Mouse (Mus musculus): ENCODE results near the gene Sfmbt1. TPM values are rescaled to one million over a fixed set of nuclear protein-coding genes. Genes with fewer than 3 reads are reported as not detected.
A peak's percentile ranks its signal among the peaks of the same experiment; 100 is the strongest.

Gene Sfmbt1
- polyA plus RNA-seq, 1 experiment from 2014 or later = 6.2 TPM

DNA sequence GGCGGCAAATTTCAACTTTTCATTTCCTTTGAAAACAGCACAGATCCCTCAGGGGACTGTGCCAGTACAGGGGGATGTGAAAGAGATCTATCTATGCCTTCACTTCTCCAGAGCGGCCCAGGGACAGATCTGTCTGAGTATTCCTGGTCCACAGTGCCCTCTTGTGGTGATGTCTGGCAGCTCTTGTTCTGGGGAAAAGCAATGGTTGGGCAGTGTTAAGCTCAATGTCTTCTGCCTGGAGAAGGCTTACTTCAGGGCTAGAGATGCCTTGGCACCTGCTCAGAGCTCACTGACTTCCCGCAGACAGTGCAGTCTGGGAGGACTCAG is 42.7 kb upstream of the Sfmbt1 start:
- H3K27ac ChIP-seq (replicated peaks) = no peak overlapping the region
- H3K27me3 ChIP-seq (ENCODE audit: control insufficient read depth, insufficient read depth, low read length) = no peaks in the 10 kb centered on the region
- peak; percentile 88 for DNase-seq (ENCODE audit: low spot score)
- TF ChIP-seq CTCF (IDR thresholded peaks at IDR 0.05; ENCODE audit: low read depth) (peak; percentile 97), EP300 (optimal IDR thresholded peaks at IDR 0.05) (no peak)
- no peaks in the 10 kb centered on the region for H3K4me1 ChIP-seq (replicated peaks; ENCODE audit: control insufficient read depth, insufficient read depth)
- peaks cover 6% of the 10 kb centered on the region; the same call in 1 of the 2 replicates for H3K36me3 ChIP-seq (ENCODE audit: control insufficient read depth, insufficient read depth, low read length)
- WGBS = 4% methylated on average over 3 of the region's 3 CpGs
- H3K9me3 ChIP-seq (ENCODE audit: control insufficient read depth, low read length) = no peaks in the 10 kb centered on the region
- ATAC-seq (ENCODE audit: low FRiP score, low TSS enrichment) = peak; percentile 89
- no peak overlapping the region for H3K9ac ChIP-seq (ENCODE audit: low read length)
- no peak overlapping the region for H3K4me2 ChIP-seq (replicated peaks; ENCODE audit: low read depth)
- no peak overlapping the region for H3K4me3 ChIP-seq (ENCODE audit: low read depth, low read length)

DNA sequence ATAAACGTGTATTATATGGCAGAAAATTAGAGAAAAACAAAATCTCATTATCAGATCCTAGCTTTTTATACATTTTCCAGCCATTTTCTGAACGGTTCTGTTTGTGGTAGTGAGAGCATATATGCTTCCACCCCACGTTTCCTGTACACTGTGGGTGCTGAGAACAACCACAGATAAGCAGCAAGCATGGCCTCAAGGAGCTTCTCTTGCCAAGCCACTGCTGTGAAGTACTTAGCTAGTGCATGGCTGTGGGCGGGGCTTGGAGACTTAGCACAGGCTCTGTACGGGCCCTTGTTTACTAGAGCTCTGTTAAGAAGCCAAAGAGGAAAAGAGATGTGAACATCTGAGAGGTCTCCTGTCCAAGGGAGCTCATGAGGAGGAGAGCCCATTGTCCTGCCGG is 39.7 kb upstream of the Sfmbt1 start:
- no peak overlapping the region for H3K27ac ChIP-seq (replicated peaks)
- H3K27me3 ChIP-seq (ENCODE audit: control insufficient read depth, insufficient read depth, low read length) = no peaks in the 10 kb centered on the region
- no peaks in the 10 kb centered on the region for H3K9me3 ChIP-seq (ENCODE audit: control insufficient read depth, low read length)
- H3K4me2 ChIP-seq (replicated peaks; ENCODE audit: low read depth) = no peak overlapping the region
- DNase-seq (ENCODE audit: low spot score) = no peak
- ATAC-seq (ENCODE audit: low FRiP score, low TSS enrichment) = no peak
- no peak for TF ChIP-seq EP300 (optimal IDR thresholded peaks at IDR 0.05)
- TF ChIP-seq CTCF (IDR thresholded peaks at IDR 0.05; ENCODE audit: low read depth) = no peak
- no peak overlapping the region for H3K9ac ChIP-seq (ENCODE audit: low read length)
- WGBS = 67% methylated on average over 6 of the region's 6 CpGs
- H3K36me3 ChIP-seq (ENCODE audit: control insufficient read depth, insufficient read depth, low read length) = peaks cover 20% of the 10 kb centered on the region
- no peak overlapping the region for H3K4me3 ChIP-seq (ENCODE audit: low read depth, low read length)
- H3K4me1 ChIP-seq (replicated peaks; ENCODE audit: control insufficient read depth, insufficient read depth) = no peaks in the 10 kb centered on the region

DNA sequence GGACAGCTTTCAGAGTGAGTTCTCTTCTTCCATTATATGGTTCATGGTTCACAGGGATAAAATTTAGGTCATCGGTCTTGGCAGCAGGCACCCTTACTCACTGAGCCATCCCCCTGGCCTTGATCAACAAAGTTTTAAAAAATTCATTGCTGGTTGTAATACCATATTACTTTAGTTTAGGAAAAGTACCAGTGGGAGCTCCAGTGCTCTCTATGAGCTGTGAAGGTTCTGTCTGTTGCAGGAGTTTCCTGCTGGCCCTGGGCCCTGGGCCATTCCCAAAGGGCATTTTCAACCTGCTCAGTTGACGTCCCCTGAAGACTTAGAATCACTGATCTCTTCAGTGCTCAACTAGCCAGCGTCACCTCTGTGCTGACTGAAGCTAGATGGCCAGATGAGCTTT is 32.5 kb upstream of the Sfmbt1 start:
- DNase-seq (ENCODE audit: low spot score) (no peak), ATAC-seq (ENCODE audit: low FRiP score, low TSS enrichment) (no peak)
- H3K9ac ChIP-seq (ENCODE audit: low read length) = no peak overlapping the region
- 92% methylated on average over 3 of the region's 3 CpGs for WGBS
- H3K4me3 ChIP-seq (ENCODE audit: low read depth, low read length) = no peak overlapping the region
- no peaks in the 10 kb centered on the region for H3K4me1 ChIP-seq (replicated peaks; ENCODE audit: control insufficient read depth, insufficient read depth)
- no peak overlapping the region for H3K4me2 ChIP-seq (replicated peaks; ENCODE audit: low read depth)
- H3K36me3 ChIP-seq (ENCODE audit: control insufficient read depth, insufficient read depth, low read length) = peaks cover 26% of the 10 kb centered on the region
- H3K9me3 ChIP-seq (ENCODE audit: control insufficient read depth, low read length) = no peaks in the 10 kb centered on the region
- TF ChIP-seq EP300 (optimal IDR thresholded peaks at IDR 0.05) = no peak
- TF ChIP-seq CTCF (IDR thresholded peaks at IDR 0.05; ENCODE audit: low read depth) = no peak
- no peaks in the 10 kb centered on the region for H3K27me3 ChIP-seq (ENCODE audit: control insufficient read depth, insufficient read depth, low read length)
- no peak overlapping the region for H3K27ac ChIP-seq (replicated peaks)

DNA sequence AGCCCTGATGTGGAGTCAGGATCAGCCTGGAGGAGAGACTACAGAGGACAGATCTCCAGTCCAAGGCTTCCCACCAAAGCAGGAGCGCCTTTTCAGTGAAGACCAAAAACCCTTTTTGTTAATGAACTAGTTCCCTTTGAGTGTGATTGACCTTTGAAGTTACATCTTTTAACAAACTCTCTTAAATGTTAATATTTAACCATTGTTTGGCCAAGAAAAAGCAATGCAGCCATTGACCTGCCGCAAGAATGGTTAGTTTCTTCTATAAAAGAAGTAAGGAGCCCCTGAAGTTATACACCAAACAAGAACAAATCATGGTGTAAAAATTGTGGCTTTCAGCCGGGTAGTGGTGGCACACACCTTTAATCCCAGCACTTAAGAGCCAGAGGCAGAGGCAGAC is 24.0 kb upstream of the Sfmbt1 start:
- no peak for ATAC-seq (ENCODE audit: low FRiP score, low TSS enrichment)
- 73% methylated on average over 3 of the region's 3 CpGs for WGBS
- no peak for TF ChIP-seq EP300 (optimal IDR thresholded peaks at IDR 0.05)
- TF ChIP-seq CTCF (IDR thresholded peaks at IDR 0.05; ENCODE audit: low read depth) = no peak

DNA sequence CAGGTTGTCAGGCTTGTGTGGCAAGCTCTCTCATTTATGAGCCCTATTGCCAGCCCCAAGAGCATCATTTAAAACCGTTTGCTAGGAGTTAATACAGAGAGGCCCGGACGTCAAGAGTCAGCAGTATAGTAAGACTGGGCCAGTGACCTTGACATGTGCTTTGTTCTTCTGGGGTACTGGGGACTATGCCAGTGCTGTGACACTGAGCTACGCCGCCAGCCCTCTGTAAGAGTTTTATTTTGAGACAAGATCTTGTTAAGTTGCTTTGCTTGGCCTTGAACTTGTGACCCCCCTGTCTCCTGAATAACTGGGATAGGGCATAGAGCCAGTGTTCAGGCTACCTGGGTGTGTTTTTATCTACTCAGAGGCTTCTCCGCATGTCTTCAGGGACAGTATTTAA is 22.2 kb upstream of the Sfmbt1 start:
- 87% methylated on average over 6 of the region's 6 CpGs for WGBS
- TF ChIP-seq EP300 (optimal IDR thresholded peaks at IDR 0.05) = no peak
- TF ChIP-seq CTCF (IDR thresholded peaks at IDR 0.05; ENCODE audit: low read depth) = no peak
- Histone ChIP-seq H3K36me3 (ENCODE audit: control insufficient read depth, insufficient read depth, low read length) (0 out of 2 replicates have a peak, but pooled peaks cover 8% of the 10 kb centered on the region), H3K4me1 (replicated peaks; ENCODE audit: control insufficient read depth, insufficient read depth) (no peaks in the 10 kb centered on the region), H3K27ac (replicated peaks) (no peak overlapping the region), H3K4me2 (replicated peaks; ENCODE audit: low read depth) (no peak overlapping the region), H3K9me3 (ENCODE audit: control insufficient read depth, low read length) (no peaks in the 10 kb centered on the region), H3K4me3 (ENCODE audit: low read depth, low read length) (no peak overlapping the region), H3K27me3 (ENCODE audit: control insufficient read depth, insufficient read depth, low read length) (no peaks in the 10 kb centered on the region), H3K9ac (ENCODE audit: low read length) (no peak overlapping the region)
- ATAC-seq (ENCODE audit: low FRiP score, low TSS enrichment) (no peak), DNase-seq (ENCODE audit: low spot score) (no peak)

More for the DNA sequence above, 24.0 kb upstream of the Sfmbt1 start:
- H3K36me3 ChIP-seq (ENCODE audit: control insufficient read depth, insufficient read depth, low read length) = 0 out of 2 replicates have a peak, but pooled peaks cover 8% of the 10 kb centered on the region
- H3K9ac ChIP-seq (ENCODE audit: low read length) = no peak overlapping the region
- H3K27ac ChIP-seq (replicated peaks) = no peak overlapping the region
- H3K4me2 ChIP-seq (replicated peaks; ENCODE audit: low read depth) = no peak overlapping the region
- H3K4me1 ChIP-seq (replicated peaks; ENCODE audit: control insufficient read depth, insufficient read depth) = no peaks in the 10 kb centered on the region
- H3K4me3 ChIP-seq (ENCODE audit: low read depth, low read length) = no peak overlapping the region
- DNase-seq (ENCODE audit: low spot score) = no peak
- no peaks in the 10 kb centered on the region for H3K9me3 ChIP-seq (ENCODE audit: control insufficient read depth, low read length)
- no peaks in the 10 kb centered on the region for H3K27me3 ChIP-seq (ENCODE audit: control insufficient read depth, insufficient read depth, low read length)

DNA sequence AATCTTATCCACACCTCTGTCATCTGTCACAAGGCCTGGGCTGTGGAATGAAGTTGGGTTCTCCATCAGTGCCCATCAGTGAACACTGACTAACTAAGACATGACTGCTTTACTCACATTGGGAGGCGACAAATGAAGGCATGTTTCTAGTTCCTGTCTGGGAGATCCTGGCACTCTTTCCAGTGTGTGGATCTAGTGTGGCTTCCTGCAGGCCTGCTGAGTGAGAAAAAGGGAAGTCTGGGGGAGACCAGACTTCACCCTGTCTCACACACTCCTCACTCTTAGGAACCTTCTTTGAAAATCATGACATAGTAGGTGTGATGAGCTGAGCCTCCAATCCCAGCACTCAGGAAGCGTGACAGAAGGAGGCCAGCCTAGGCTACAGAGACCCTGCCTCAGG is 19.9 kb upstream of the Sfmbt1 start:
- Histone ChIP-seq H3K4me3 (ENCODE audit: low read depth, low read length) (no peak overlapping the region), H3K27me3 (ENCODE audit: control insufficient read depth, insufficient read depth, low read length) (no peaks in the 10 kb centered on the region), H3K4me1 (replicated peaks; ENCODE audit: control insufficient read depth, insufficient read depth) (no peaks in the 10 kb centered on the region), H3K9me3 (ENCODE audit: control insufficient read depth, low read length) (no peaks in the 10 kb centered on the region), H3K36me3 (ENCODE audit: control insufficient read depth, insufficient read depth, low read length) (0 out of 2 replicates have a peak, but pooled peaks cover 4% of the 10 kb centered on the region), H3K27ac (replicated peaks) (no peak overlapping the region), H3K9ac (ENCODE audit: low read length) (no peak overlapping the region), H3K4me2 (replicated peaks; ENCODE audit: low read depth) (no peak overlapping the region)
- DNase-seq (ENCODE audit: low spot score) (no peak), ATAC-seq (ENCODE audit: low FRiP score, low TSS enrichment) (no peak)
- TF ChIP-seq EP300 (optimal IDR thresholded peaks at IDR 0.05) = no peak
- no peak for TF ChIP-seq CTCF (IDR thresholded peaks at IDR 0.05; ENCODE audit: low read depth)
- 86% methylated on average over 2 of the region's 2 CpGs for WGBS
